Mouse (Mus musculus): ENCODE data around the gene Hcn2. TPM values are rescaled to one million over a fixed set of nuclear protein-coding genes. Genes with fewer than 3 reads are reported as not detected.
"Not testable (repeated sequence)": the region's sequence is repeated elsewhere in the genome, so short reads cannot be mapped to it uniquely, and the experiment has no call there.

Hcn2 gene
- polyA plus RNA-seq, 1 experiment from 2014 or later, result 0.04 TPM

- DNase-seq (ENCODE audit: low spot score), result no peak
- Histone ChIP-seq H3K4me3 (no peak overlapping the region), H3K27me3 (replicated peaks; ENCODE audit: low read depth, poor library complexity, severe bottlenecking) (no peaks in the 10 kb centered on the region), H3K9me3 (peaks cover 4% of the 10 kb centered on the region; the same call in 1 of the 2 replicates), H3K4me1 (peaks cover 17% of the 10 kb centered on the region), H3K27ac (replicated peaks) (no peak overlapping the region), H3K36me3 (replicated peaks) (peaks cover 20% of the 10 kb centered on the region)
- 77% methylated on average over 12 of the region's 12 CpGs for WGBS
Observed at GRCm38 (mm10) chr10:79693580-79694378, 22.7 kb upstream of the Hcn2 start.

GRCm38 (mm10) chr10:79694379-79694655 is 22.1 kb upstream of the Hcn2 start:
- DNase-seq (ENCODE audit: low spot score), result no peak
- H3K27me3 ChIP-seq (replicated peaks; ENCODE audit: low read depth, poor library complexity, severe bottlenecking), result no peaks in the 10 kb centered on the region
- H3K4me1 ChIP-seq, result peaks cover 17% of the 10 kb centered on the region
- peaks cover 15% of the 10 kb centered on the region for H3K36me3 ChIP-seq (replicated peaks)
- H3K4me3 ChIP-seq, result no peak overlapping the region
- no peak overlapping the region for H3K27ac ChIP-seq (replicated peaks)
- 88% methylated on average over 6 of the region's 6 CpGs for WGBS
- peaks cover 4% of the 10 kb centered on the region; the same call in 1 of the 2 replicates for H3K9me3 ChIP-seq

- Histone ChIP-seq H3K4me3 (0 out of 2 replicates have a peak overlapping the region, but pooled peaks have one; percentile 9), H3K27ac (replicated peaks) (peak overlapping the region; percentile 73)
- DNase-seq (ENCODE audit: low spot score), result peak; percentile 82
Observed at GRCm38 (mm10) chr10:79695231-79696128, 21.0 kb upstream of the Hcn2 start.

GRCm38 (mm10) chr10:79696129-79696651 is 20.2 kb upstream of the Hcn2 start:
- H3K27me3 ChIP-seq (replicated peaks; ENCODE audit: low read depth, poor library complexity, severe bottlenecking), result no peaks in the 10 kb centered on the region
- 35% methylated on average over 9 of the region's 9 CpGs for WGBS
- peak; percentile 44 for DNase-seq (ENCODE audit: low spot score)
- peak overlapping the region; percentile 9; the same call in 1 of the 2 replicates for H3K4me3 ChIP-seq
- peaks cover 6% of the 10 kb centered on the region for H3K36me3 ChIP-seq (replicated peaks)
- peaks cover 4% of the 10 kb centered on the region; the same call in 1 of the 2 replicates for H3K9me3 ChIP-seq
- H3K27ac ChIP-seq (replicated peaks), result peak overlapping the region; percentile 73
- H3K4me1 ChIP-seq, result peaks cover 24% of the 10 kb centered on the region

More at GRCm38 (mm10) chr10:79695231-79696128, 21.0 kb upstream of the Hcn2 start:
- Histone ChIP-seq H3K9me3 (peaks cover 4% of the 10 kb centered on the region; the same call in 1 of the 2 replicates), H3K36me3 (replicated peaks) (peaks cover 6% of the 10 kb centered on the region), H3K27me3 (replicated peaks; ENCODE audit: low read depth, poor library complexity, severe bottlenecking) (no peaks in the 10 kb centered on the region), H3K4me1 (peaks cover 17% of the 10 kb centered on the region)
- 62% methylated on average over 13 of the region's 13 CpGs for WGBS

GRCm38 (mm10) chr10:79697916-79698315 is 18.5 kb upstream of the Hcn2 start:
- Histone ChIP-seq H3K27ac (replicated peaks) (no peak overlapping the region), H3K27me3 (replicated peaks; ENCODE audit: low read depth, poor library complexity, severe bottlenecking) (no peaks in the 10 kb centered on the region), H3K9me3 (no peaks in the 10 kb centered on the region), H3K36me3 (replicated peaks) (no peaks in the 10 kb centered on the region), H3K4me3 (no peak overlapping the region), H3K4me1 (peaks cover 33% of the 10 kb centered on the region)
- 81% methylated on average over 6 of the region's 6 CpGs for WGBS
- DNase-seq (ENCODE audit: low spot score), result no peak

- no peak overlapping the region for H3K4me3 ChIP-seq
- no peak overlapping the region for H3K27ac ChIP-seq (replicated peaks)
- no peaks in the 10 kb centered on the region for H3K36me3 ChIP-seq (replicated peaks)
- DNase-seq (ENCODE audit: low spot score), result no peak
- 93% methylated on average over 6 of the region's 6 CpGs for WGBS
- H3K4me1 ChIP-seq, result peaks cover 33% of the 10 kb centered on the region
- H3K27me3 ChIP-seq (replicated peaks; ENCODE audit: low read depth, poor library complexity, severe bottlenecking), result no peaks in the 10 kb centered on the region
- H3K9me3 ChIP-seq, result no peaks in the 10 kb centered on the region
Observed at GRCm38 (mm10) chr10:79698459-79698858, 18.0 kb upstream of the Hcn2 start.

GRCm38 (mm10) chr10:79700676-79701075 is 15.8 kb upstream of the Hcn2 start:
- H3K9me3 ChIP-seq, result no peaks in the 10 kb centered on the region
- H3K27me3 ChIP-seq (replicated peaks; ENCODE audit: low read depth, poor library complexity, severe bottlenecking), result no peaks in the 10 kb centered on the region
- 50% methylated on average over 7 of the region's 7 CpGs for WGBS
- H3K27ac ChIP-seq (replicated peaks), result peak overlapping the region; percentile 66; the same call in 1 of the 2 replicates
- H3K4me3 ChIP-seq, result no peak overlapping the region
- DNase-seq (ENCODE audit: low spot score), result no peak
- H3K4me1 ChIP-seq, result peaks cover 34% of the 10 kb centered on the region
- H3K36me3 ChIP-seq (replicated peaks), result peaks cover 1% of the 10 kb centered on the region; the same call in 1 of the 2 replicates

GRCm38 (mm10) chr10:79701443-79702129 is 14.8 kb upstream of the Hcn2 start:
- no peaks in the 10 kb centered on the region for H3K9me3 ChIP-seq
- peak; percentile 40 for DNase-seq (ENCODE audit: low spot score)
- peaks cover 34% of the 10 kb centered on the region for H3K4me1 ChIP-seq
- WGBS, result 49% methylated on average over 10 of the region's 10 CpGs
- peak overlapping the region; percentile 25 for H3K4me3 ChIP-seq
- H3K27me3 ChIP-seq (replicated peaks; ENCODE audit: low read depth, poor library complexity, severe bottlenecking), result no peaks in the 10 kb centered on the region
- H3K27ac ChIP-seq (replicated peaks), result peak overlapping the region; percentile 66; the same call in 1 of the 2 replicates
- peaks cover 10% of the 10 kb centered on the region for H3K36me3 ChIP-seq (replicated peaks)

GRCm38 (mm10) chr10:79702970-79703369 is 13.5 kb upstream of the Hcn2 start:
- not testable (repeated sequence) for H3K27ac ChIP-seq (replicated peaks); H3K9me3 ChIP-seq; H3K27me3 ChIP-seq (replicated peaks; ENCODE audit: low read depth, poor library complexity, severe bottlenecking); DNase-seq (ENCODE audit: low spot score); H3K4me3 ChIP-seq
- Histone ChIP-seq H3K36me3 (replicated peaks) (peaks cover 24% of the 10 kb centered on the region), H3K4me1 (peaks cover 46% of the 10 kb centered on the region)
- WGBS, result 88% methylated on average over 4 of the region's 4 CpGs

GRCm38 (mm10) chr10:79703541-79703940 is 12.9 kb upstream of the Hcn2 start:
- WGBS, result 74% methylated on average over 10 of the region's 10 CpGs
- Histone ChIP-seq H3K9me3 (no peaks in the 10 kb centered on the region), H3K4me1 (peaks cover 46% of the 10 kb centered on the region), H3K36me3 (replicated peaks) (peaks cover 30% of the 10 kb centered on the region), H3K27me3 (replicated peaks; ENCODE audit: low read depth, poor library complexity, severe bottlenecking) (no peaks in the 10 kb centered on the region), H3K27ac (replicated peaks) (peak overlapping the region; percentile 92), H3K4me3 (peak overlapping the region; percentile 69)
- DNase-seq (ENCODE audit: low spot score), result no peak

GRCm38 (mm10) chr10:79704065-79704969 is 12.1 kb upstream of the Hcn2 start, which contains the start of gene Bsg:
TSS of gene Bsg (plus strand) at chr10:79704491.
- Histone ChIP-seq H3K36me3 (replicated peaks) (peaks cover 38% of the 10 kb centered on the region), H3K9me3 (no peaks in the 10 kb centered on the region), H3K4me3 (peak within 1 kb of the TSS; percentile 69), H3K27ac (replicated peaks) (peak within 1 kb of the TSS; percentile 92), H3K4me1 (peaks cover 53% of the 10 kb centered on the region), H3K27me3 (replicated peaks; ENCODE audit: low read depth, poor library complexity, severe bottlenecking) (no peaks in the 10 kb centered on the region)
- DNase-seq (ENCODE audit: low spot score), result peak; percentile 100
- WGBS, result 1% methylated on average over 65 of the region's 65 CpGs
